Mouse (Mus musculus) spleen, embryonic (tissue): ENCODE results near the gene Rwdd4a.

Experiments
- CTCF ChIA-PET: fragments of 350-600 bp; sonication (Branson Sonifier 250); formaldehyde crosslinking; loops from one replicate; lab custom pipeline; 2022; lab: Charles Lee

Gene Rwdd4a

DNA sequence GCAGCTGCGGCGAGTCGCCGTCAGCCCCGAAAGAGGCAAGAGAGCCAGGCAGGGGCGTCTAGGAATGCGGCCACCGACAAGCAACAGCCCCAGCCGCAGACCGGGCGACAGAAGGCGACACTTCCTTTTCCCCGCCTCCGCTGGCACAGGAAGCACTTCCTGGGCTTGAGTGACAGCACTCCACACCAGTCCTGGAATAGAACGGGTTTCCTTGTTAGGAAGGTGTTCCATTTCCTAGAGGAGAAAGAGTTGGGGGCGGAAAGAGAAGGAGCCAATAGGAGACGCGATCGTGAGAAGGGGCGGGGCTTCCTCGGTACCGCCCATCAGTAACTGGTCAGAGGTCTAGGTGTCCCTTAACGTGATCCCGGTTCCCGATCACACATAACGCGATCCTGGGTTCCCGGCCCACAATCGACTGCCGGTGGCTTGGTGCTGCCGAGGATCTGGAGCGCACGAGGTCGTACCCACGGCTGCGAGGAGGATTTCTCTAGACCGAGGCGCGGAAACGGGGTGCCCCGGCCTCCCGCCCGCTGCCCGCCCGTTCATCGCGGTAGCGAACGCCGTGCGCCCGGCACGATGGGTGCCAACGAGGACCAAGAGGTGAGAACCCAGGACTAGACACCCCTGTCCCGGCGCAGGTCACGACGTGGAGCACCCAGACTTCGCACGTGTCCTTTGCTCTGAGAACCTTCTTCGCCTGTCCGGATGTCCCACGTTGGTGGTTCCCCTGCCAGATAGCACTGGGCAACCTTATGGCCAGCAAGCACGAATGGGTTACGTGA is at the start of gene Rwdd4a, which contains the start of gene Trappc11:
Gene Rwdd4a (plus strand): TSS at position 321 of the 782 bp plus-strand sequence.
Gene Trappc11 (minus strand): TSS at position 127 of the 782 bp plus-strand sequence.
- CTCF ChIA-PET, result no interaction called here

DNA sequence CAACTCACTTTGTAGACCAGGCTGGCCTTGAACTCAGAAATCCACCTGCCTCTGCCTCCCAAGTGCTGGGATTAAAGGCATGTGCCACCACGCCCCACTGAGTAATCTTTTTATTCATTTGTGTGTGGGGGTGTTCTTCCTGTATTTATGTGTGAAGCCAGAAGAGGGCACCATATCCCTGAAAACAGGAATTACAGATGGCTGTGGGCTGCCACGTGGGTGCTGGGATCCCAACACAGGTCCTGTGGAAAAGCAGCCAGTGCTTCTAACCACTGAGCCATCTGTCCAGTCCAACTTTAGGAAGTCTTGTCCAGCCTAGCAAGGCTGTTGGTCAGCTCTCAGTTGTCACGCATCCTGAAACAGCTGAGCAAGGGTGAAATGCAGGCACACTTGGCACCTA is 46.2 kb upstream of the Rwdd4a start:
- CTCF ChIA-PET, result no interaction called here

GRCm38 (mm10) chr8:47493106-47493505 is 40.4 kb upstream of the Rwdd4a start:
- CTCF ChIA-PET, result no interaction called here

- CTCF ChIA-PET, result no interaction called here
Observed at GRCm38 (mm10) chr8:47494602-47495153, 38.8 kb upstream of the Rwdd4a start.

DNA sequence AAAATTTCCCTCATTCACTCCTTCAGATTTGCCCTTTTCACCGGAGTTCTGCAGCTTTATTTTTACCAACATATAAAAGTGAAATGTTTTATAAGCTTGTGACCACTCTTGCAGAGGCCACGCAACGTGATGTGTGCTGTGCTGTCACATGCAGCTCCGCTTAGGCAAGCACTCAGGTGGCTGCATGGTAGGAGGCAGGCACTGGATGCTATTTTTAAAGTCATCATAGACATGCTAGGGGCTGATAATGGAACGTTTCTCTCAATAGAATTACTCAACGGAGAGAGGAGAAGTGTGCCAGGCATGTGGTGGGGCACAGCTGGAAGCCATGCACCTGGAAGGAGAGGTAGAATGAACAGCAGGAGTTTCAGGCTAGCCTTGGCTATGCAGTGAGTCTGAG is 38.0 kb upstream of the Rwdd4a start:
- CTCF ChIA-PET, result no interaction called here

- CTCF ChIA-PET, result no interaction called here
Observed at GRCm38 (mm10) chr8:47501994-47502393, 31.5 kb upstream of the Rwdd4a start.

GRCm38 (mm10) chr8:47502546-47502945 is 30.9 kb upstream of the Rwdd4a start:
- CTCF ChIA-PET, result no interaction called here

DNA sequence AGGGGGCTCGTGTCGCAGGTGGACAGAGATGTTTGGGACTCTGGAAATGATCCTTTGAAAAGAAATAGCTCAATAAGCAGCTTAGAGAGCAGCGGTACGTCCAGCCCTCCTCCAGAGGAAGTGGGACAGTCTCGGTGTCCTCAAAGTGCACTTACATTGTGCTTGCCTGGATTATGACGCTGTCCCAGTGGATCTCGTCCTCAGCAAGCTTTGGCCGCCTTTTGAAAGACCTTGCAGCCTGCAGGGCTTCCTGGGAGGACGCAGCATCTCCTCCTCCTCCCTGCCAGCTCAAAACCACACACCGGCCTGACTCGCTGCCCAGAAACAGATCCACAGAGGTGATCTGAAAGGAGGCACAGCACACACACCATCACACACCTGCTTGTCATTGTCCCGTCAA is 28.0 kb upstream of the Rwdd4a start:
- CTCF ChIA-PET, result no interaction called here

- CTCF ChIA-PET, result no interaction called here
Observed at GRCm38 (mm10) chr8:47510930-47511329, 22.5 kb upstream of the Rwdd4a start.

DNA sequence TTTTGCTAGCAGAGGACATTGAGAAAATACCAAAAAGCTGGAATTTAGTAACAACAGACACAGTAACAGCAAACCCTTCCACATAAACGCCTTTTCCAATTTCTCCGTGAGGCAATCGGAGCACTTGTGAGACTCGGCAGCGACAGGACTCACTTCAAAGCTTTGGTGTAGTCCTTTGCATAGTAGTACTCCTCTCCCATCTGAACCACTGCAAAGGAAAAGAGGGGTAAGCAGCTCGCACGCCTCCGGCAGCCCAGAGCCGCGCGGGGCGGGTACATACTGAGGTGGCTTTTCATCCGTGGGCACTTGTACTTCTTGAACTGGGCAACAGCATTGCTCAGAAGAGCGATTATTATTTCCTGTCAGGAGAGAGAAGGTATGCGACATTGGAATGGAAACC is 19.9 kb upstream of the Rwdd4a start:
- CTCF ChIA-PET, result no interaction called here

DNA sequence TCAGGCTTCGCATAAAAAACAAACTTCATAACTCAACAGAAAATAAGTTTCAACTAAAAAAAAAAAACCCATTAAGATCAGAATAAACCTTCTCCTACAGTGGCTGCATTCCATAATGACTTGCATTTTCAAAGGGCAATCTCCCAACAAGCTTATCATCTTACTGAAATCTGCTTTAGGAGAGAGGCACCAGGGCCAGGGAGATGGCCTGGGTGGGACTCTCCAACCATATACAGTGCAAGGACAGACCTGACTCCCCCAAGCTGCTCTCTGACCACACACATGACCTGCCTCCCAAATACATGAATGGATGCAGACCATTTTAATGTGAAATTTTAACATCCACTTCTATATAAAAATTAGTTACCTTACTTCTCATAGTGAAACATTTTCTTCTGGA is 5.4 kb upstream of the Rwdd4a start:
- CTCF ChIA-PET, result no interaction called here

DNA sequence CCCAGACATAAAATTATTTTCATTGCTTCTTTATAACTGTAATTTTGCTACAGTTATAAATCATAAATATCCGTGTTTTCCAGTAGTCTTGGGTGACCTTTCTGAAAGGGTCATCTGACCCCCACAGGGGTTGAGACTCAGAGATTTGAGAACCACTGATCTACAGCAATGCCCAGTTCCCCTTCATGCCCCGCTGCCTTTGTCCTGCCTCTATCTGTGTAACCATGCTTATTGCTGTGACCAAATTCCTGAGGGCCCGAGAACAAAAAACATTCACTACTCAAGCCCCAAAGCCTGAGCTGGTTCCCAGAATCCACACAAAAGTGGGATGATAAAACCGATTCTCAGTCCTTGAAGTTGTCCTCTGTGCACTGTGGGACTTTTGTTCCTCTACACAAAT is 4.9 kb downstream of the Rwdd4a start:
- CTCF ChIA-PET, result no interaction called here

DNA sequence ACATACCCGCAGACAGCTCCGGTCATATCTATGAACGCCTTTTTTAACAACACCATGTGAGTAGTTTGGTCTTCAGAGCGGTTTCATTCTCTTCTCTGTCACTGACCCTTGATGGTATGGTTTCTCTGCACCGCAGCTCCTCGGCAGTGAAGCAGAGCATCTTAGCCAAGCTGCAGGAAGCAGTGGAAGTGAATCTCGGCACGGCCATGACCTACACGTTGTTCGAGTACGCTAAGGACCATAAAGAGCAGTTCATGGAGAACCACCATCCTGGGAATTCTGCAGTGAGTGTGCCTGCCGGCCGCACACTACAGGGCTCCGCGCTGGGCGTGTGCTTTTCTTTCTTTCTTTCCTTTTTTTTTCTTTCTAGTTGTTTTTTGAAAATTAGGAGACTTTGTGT is 9.3 kb downstream of the Rwdd4a start:
- CTCF ChIA-PET, result no interaction called here

- CTCF ChIA-PET, result no interaction called here
Observed at GRCm38 (mm10) chr8:47544094-47544493, 10.6 kb downstream of the Rwdd4a start.

DNA sequence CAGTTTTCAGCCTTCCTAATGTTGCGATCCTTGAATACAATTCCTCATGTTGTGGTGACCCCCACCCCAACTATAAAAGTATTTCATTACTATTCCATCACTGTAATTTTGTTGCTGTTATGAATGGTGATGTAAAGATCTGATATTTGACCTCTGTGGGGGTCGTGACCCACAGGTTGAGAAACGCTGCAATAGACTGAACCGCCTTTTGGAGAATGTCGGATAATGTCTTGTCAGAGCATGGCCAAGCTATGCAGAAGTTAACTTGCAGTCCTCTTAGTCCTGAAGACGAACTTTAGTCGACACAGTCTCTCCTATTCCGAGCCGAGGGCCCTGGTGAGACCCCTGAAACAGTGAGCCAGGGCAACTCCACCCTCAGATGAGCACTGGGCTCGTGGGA is 13.6 kb downstream of the Rwdd4a start:
- CTCF ChIA-PET, result no interaction called here

GRCm38 (mm10) chr8:47553613-47554012 is 20.1 kb downstream of the Rwdd4a start:
- CTCF ChIA-PET, result no interaction called here

- CTCF ChIA-PET, result no interaction called here
Observed at GRCm38 (mm10) chr8:47556446-47556845, 23.0 kb downstream of the Rwdd4a start.

DNA sequence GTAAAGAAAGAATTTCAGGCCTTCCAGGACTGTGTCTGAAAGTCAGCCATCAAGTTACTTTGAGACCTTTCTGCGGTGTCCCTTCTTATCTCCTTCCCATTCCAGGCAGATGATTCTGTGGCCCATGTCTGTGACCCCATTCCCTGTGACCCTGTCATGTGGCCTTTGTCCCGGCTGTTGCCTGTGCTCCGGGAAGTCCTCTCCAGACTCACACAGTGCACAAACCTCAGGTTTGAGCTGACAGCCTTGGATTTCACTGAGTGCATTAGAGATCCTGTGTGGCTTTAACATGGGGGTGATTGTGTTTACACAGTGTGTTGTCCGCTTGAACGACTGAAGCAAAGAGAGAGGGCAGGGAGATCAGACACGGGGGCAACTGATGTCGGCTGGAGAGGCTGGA is 24.8 kb downstream of the Rwdd4a start:
- CTCF ChIA-PET, result no interaction called here

- CTCF ChIA-PET, result no interaction called here
Observed at GRCm38 (mm10) chr8:47560801-47561200, 27.3 kb downstream of the Rwdd4a start.

DNA sequence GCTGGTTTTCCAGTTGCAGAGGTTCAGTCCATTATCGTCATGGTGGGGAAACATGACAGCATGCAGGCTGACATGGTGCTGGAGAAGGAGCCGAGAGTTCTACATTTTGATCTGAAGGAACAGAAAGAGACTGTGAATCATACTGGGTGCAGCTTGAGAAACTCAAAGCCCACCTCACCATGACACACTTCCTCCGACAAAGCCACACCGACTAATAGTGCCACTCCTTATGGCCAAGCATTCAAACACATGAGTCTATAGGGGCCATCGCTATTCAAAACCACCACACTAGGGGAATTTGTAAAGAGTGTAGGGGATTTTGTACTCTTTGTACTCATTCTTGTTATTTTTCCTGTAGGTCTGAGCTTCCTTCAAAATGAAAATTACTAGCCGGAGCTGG is 33.1 kb downstream of the Rwdd4a start:
- CTCF ChIA-PET, result no interaction called here

DNA sequence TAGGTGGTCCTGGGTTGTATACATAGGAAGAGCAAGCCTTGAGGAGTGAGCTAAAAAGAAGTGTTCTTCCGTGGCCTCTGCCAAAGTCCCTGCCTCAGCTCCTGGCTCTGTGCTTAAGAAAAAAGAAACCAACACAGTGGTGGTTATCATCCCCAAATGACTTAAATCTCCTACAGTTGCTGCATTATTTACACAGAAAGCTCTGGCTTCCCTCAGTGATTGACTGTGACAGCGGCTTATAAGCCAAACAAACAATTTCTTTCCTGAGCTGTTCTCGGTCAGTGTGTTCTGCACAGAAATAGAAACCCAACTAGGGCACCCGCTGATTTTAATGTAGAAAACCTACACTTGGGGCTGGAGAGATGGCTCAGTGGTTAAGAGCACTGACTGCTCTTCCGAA is 34.6 kb downstream of the Rwdd4a start:
- CTCF ChIA-PET, result no interaction called here

- CTCF ChIA-PET, result no interaction called here
Observed at GRCm38 (mm10) chr8:47570161-47570560, 36.7 kb downstream of the Rwdd4a start.

DNA sequence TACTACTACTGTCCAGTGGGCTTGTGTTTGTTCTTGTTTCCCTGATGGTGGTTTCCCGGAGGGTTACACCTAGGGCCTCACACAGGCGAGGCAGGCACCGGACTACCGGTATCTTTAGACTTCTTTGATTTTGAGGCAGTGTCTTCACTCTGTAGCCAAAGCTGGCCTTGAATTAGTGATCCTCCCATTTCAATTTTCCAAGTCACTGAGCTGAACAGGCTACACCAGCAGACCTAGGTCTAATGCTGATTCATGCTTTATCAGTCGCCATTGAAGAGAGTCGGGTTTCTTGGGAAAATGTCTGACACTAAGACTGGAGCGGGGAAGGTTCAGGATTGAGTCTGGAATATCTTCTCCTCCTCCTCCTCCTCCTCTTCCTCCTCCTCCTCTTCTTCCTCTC is 40.0 kb downstream of the Rwdd4a start:
- CTCF ChIA-PET, result no interaction called here
